Mouse (Mus musculus) bone marrow, adult 2 months (tissue): Measurements from ENCODE around the gene Otub1. TPM values are rescaled to one million over a fixed set of nuclear protein-coding genes. Genes with fewer than 3 reads are reported as not detected.

ENCODE experiments used
- H3K27ac ChIP-seq: fragments of 200-500 bp; 2 replicates; pipeline ENCODE4 v1.5.1; 2012; ENCODE audit warnings: low read depth, mild to moderate bottlenecking, control low read depth, inconsistent platforms, low read length; ENCODE audit not compliant: control insufficient read depth, poor library complexity, insufficient read depth
- H3K4me1 ChIP-seq: fragments of 200-500 bp; 2 replicates; pipeline ENCODE4 v1.6.1; 2011; ENCODE audit warnings: low read length; ENCODE audit not compliant: control insufficient read depth, insufficient read depth
- H3K4me3 ChIP-seq: fragments of 200-500 bp; replicated peaks from 2 replicates; pipeline ENCODE3; 2011; ENCODE audit warnings: mild to moderate bottlenecking, low read depth, low read length, control low read depth; ENCODE audit not compliant: control insufficient read depth
- CTCF ChIP-seq: fragments of 200-500 bp; IDR thresholded peaks from 2 replicates; pipeline ENCODE4 v1.5.1; 2011; ENCODE audit warnings: low read length, control low read depth; ENCODE audit not compliant: control insufficient read depth, insufficient read depth
- POLR2A ChIP-seq: fragments of 200-500 bp; IDR thresholded peaks from 2 replicates; pipeline ENCODE4 v1.6.1; 2011; ENCODE audit warnings: low read depth, mild to moderate bottlenecking, control low read depth, low read length, borderline replicate concordance; ENCODE audit not compliant: control insufficient read depth
- WGBS: fragments of 180-500 bp; shearing (Covaris S2); methylation state at CpG from one replicate; pipeline ENCODE4 v1.1.7; 2018; 5-methylcytosine and 5-hydroxymethylcytosine counted together
- polyA plus RNA-seq: library from polyadenylated mRNA; stranded (reverse); fragments of >200 nt; gene quantifications from 2 replicates; pipeline ENCODE4 v1.2.4, GENCODE M21; 2011; ENCODE audit warnings: low replicate concordance; ENCODE audit not compliant: missing spikeins, insufficient read depth, insufficient read length

The Otub1 gene
- polyA plus RNA-seq, 1 experiment = 45.5 TPM

- Histone ChIP-seq H3K4me3 (no peak overlapping the region), H3K27ac (no peak overlapping the region), H3K4me1 (no peaks in the 10 kb centered on the region)
- whole genome bisulfite sequencing = 79% methylated on average over 11 of the region's 11 CpGs
- TF ChIP-seq CTCF (no peak), POLR2A (no peak)
Observed at GRCm38 (mm10) chr19:7176041-7176696, 29.9 kb downstream of the Otub1 start.

GRCm38 (mm10) chr19:7172051-7172866, 33.9 kb downstream of the Otub1 start:
- TF ChIP-seq POLR2A = no peak
- no peak for TF ChIP-seq CTCF
- 57% methylated on average over 13 of the region's 13 CpGs for WGBS
- Histone ChIP-seq H3K4me1 (no peaks in the 10 kb centered on the region), H3K4me3 (no peak overlapping the region), H3K27ac (no peak overlapping the region)

- Histone ChIP-seq H3K27ac (no peak overlapping the region), H3K4me1 (no peaks in the 10 kb centered on the region), H3K4me3 (no peak overlapping the region)
- 39% methylated on average over 8 of the region's 8 CpGs for WGBS
- no peak for TF ChIP-seq POLR2A
- TF ChIP-seq CTCF = no peak
Observed at GRCm38 (mm10) chr19:7171447-7171846, 34.7 kb downstream of the Otub1 start.

GRCm38 (mm10) chr19:7170916-7171315, 35.2 kb downstream of the Otub1 start:
- H3K27ac ChIP-seq = no peak overlapping the region
- no peaks in the 10 kb centered on the region for H3K4me1 ChIP-seq
- H3K4me3 ChIP-seq = no peak overlapping the region
- TF ChIP-seq POLR2A (no peak), CTCF (no peak)
- 79% methylated on average over 6 of the region's 6 CpGs for WGBS

GRCm38 (mm10) chr19:7168423-7168822, 37.7 kb downstream of the Otub1 start:
- WGBS = 89% methylated on average over 2 of the region's 2 CpGs
- no peak overlapping the region for H3K4me3 ChIP-seq
- H3K27ac ChIP-seq = no peak overlapping the region
- no peak for TF ChIP-seq CTCF
- no peak for TF ChIP-seq POLR2A
- H3K4me1 ChIP-seq = no peaks in the 10 kb centered on the region

- no peaks in the 10 kb centered on the region for H3K4me1 ChIP-seq
- TF ChIP-seq POLR2A (no peak), CTCF (no peak)
- no peak overlapping the region for H3K27ac ChIP-seq
- 31% methylated on average over 6 of the region's 6 CpGs for WGBS
- H3K4me3 ChIP-seq = no peak overlapping the region
Observed at GRCm38 (mm10) chr19:7166767-7167166, 39.3 kb downstream of the Otub1 start.

- no peak overlapping the region for H3K27ac ChIP-seq
- no peaks in the 10 kb centered on the region for H3K4me1 ChIP-seq
- TF ChIP-seq CTCF = no peak
- TF ChIP-seq POLR2A = no peak
- H3K4me3 ChIP-seq = no peak overlapping the region
- WGBS = 9% methylated on average over 15 of the region's 15 CpGs
Observed at GRCm38 (mm10) chr19:7166200-7166711, 39.9 kb downstream of the Otub1 start.

- Histone ChIP-seq H3K4me1 (no peaks in the 10 kb centered on the region), H3K4me3 (no peak overlapping the region), H3K27ac (no peak overlapping the region)
- TF ChIP-seq CTCF = no peak
- under 1% methylated on average over 92 of the region's 105 CpGs for WGBS
Observed at GRCm38 (mm10) chr19:7165509-7166199, 40.5 kb downstream of the Otub1 start.
